Mouse (Mus musculus) CH12.LX (cell line): ENCODE measurements at regions not wholly inside any gene's neighbourhood (a gene's known extent, or its start where the extent isn't known, plus 50 kb on each side); places are given as distances from the start of the nearest gene placed in this dataset.

Source experiments
- DNase-seq: peaks from one replicate; pipeline ENCODE4 v3.0.0-alpha.2; 2013; ENCODE audit errors: extremely low read depth
- H3K27ac ChIP-seq: 2 replicates; pipeline ENCODE4 v1.5.1; 2012; ENCODE audit warnings: low read depth, mild to moderate bottlenecking, control low read depth, moderate library complexity; ENCODE audit not compliant: insufficient read depth
- H3K27me3 ChIP-seq: replicated peaks from 2 replicates; pipeline ENCODE3; 2012; ENCODE audit warnings: inconsistent platforms
- H3K36me3 ChIP-seq, 2 experiments: replicated peaks in 1 of 2; 2 replicates each; pipeline versions ENCODE3 to v1.6.1; 2012; ENCODE audit warnings: inconsistent platforms in 1 of 2, low read length in 1 of 2, mild to moderate bottlenecking in 1 of 2, mixed read lengths in 1 of 2, moderate library complexity in 1 of 2; ENCODE audit not compliant: control insufficient read depth in 1 of 2, insufficient read depth in 1 of 2
- H3K4me1 ChIP-seq, 2 experiments: 2 replicates each; pipeline ENCODE4 v1.6.1; 2012; ENCODE audit warnings: inconsistent platforms in 1 of 2, moderate library complexity in 1 of 2; ENCODE audit not compliant: insufficient read depth in 2 of 2, control insufficient read depth in 1 of 2
- H3K4me2 ChIP-seq: 2 replicates; pipeline ENCODE4 v1.6.1; 2012; ENCODE audit warnings: low read depth, mild to moderate bottlenecking, control low read depth; ENCODE audit not compliant: poor library complexity, insufficient read depth, severe bottlenecking
- H3K4me3 ChIP-seq, 3 experiments: fragments of 150-350 bp in 1 of 3; sonication (generic) in 1 of 3; replicated peaks in 1 of 3; 2 replicates each; pipeline versions ENCODE3 to v1.5.1; 2011 to 2012; ENCODE audit warnings: low read depth in 2 of 3, low read length in 2 of 3, mild to moderate bottlenecking in 2 of 3, moderate library complexity in 2 of 3, control low read depth in 1 of 3, improper control_type of control experiment in 1 of 3, inconsistent platforms in 1 of 3, mixed read lengths in 1 of 3; ENCODE audit not compliant: poor library complexity in 1 of 3
- H3K79me2 ChIP-seq: replicated peaks from 2 replicates; pipeline ENCODE4 v1.6.1; 2012; ENCODE audit warnings: mild to moderate bottlenecking, moderate library complexity; ENCODE audit not compliant: control insufficient read depth, poor library complexity, insufficient read depth, severe bottlenecking; ENCODE audit errors: extremely low read depth
- H3K9ac ChIP-seq: 2 replicates; pipeline ENCODE4 v1.6.1; 2012; ENCODE audit warnings: low read depth, mild to moderate bottlenecking, control low read depth, moderate library complexity; ENCODE audit not compliant: insufficient read depth
- H3K9me3 ChIP-seq: replicated peaks from 2 replicates; pipeline ENCODE3; 2012; ENCODE audit warnings: low read length, inconsistent platforms, mixed read lengths
- BHLHE40 ChIP-seq: IDR thresholded peaks from 2 replicates; pipeline ENCODE4 v1.6.1; 2011; ENCODE audit warnings: mild to moderate bottlenecking, low read depth, low read length, improper control_type of control experiment
- CHD2 ChIP-seq: IDR thresholded peaks from 2 replicates; pipeline ENCODE4 v1.6.1; 2011; ENCODE audit warnings: low read length, improper control_type of control experiment
- ETS1 ChIP-seq: conservative IDR thresholded peaks from 2 replicates; pipeline ENCODE4 v1.6.1; 2012; ENCODE audit warnings: low read depth, mild to moderate bottlenecking, inconsistent platforms, low read length, improper control_type of control experiment, moderate library complexity
- HCFC1 ChIP-seq: IDR thresholded peaks from 2 replicates; pipeline ENCODE4 v1.6.1; 2012; ENCODE audit warnings: low read depth, mild to moderate bottlenecking, inconsistent platforms, low read length, improper control_type of control experiment
- IRF4 ChIP-seq: IDR thresholded peaks from 2 replicates; pipeline ENCODE4 v1.6.1; 2014; ENCODE audit warnings: low read depth, mild to moderate bottlenecking, inconsistent platforms, low read length, improper control_type of control experiment
- JUND ChIP-seq: conservative IDR thresholded peaks from 2 replicates; pipeline ENCODE4 v1.6.1; 2011; ENCODE audit warnings: low read depth, low read length, improper control_type of control experiment
- KAT2A ChIP-seq: IDR thresholded peaks from 2 replicates; pipeline ENCODE4 v1.6.1; 2012; ENCODE audit warnings: low read length, improper control_type of control experiment, inconsistent platforms; ENCODE audit not compliant: insufficient replicate concordance
- MAX ChIP-seq: IDR thresholded peaks from 2 replicates; pipeline ENCODE4 v1.6.1; 2011; ENCODE audit warnings: low read length, improper control_type of control experiment
- MEF2A ChIP-seq: IDR thresholded peaks from 2 replicates; pipeline ENCODE4 v1.6.1; 2014; ENCODE audit warnings: low read depth, mild to moderate bottlenecking, inconsistent platforms, low read length, improper control_type of control experiment, borderline replicate concordance
- MXI1 ChIP-seq: IDR thresholded peaks from 2 replicates; pipeline ENCODE4 v1.6.1; 2011; ENCODE audit warnings: mild to moderate bottlenecking, low read depth, low read length, improper control_type of control experiment
- MYC ChIP-seq: IDR thresholded peaks from 2 replicates; pipeline ENCODE4 v1.6.1; 2011; ENCODE audit warnings: low read depth, mild to moderate bottlenecking, improper control_type of control experiment, low read length
- NRF1 ChIP-seq: IDR thresholded peaks from 2 replicates; pipeline ENCODE4 v1.6.1; 2014; ENCODE audit warnings: low read depth, mild to moderate bottlenecking, inconsistent platforms, low read length, improper control_type of control experiment, moderate library complexity
- POLR2A ChIP-seq: IDR thresholded peaks from 2 replicates; pipeline ENCODE4 v1.6.1; 2011; ENCODE audit warnings: low read depth, mild to moderate bottlenecking, improper control_type of control experiment, low read length
- TBP ChIP-seq: conservative IDR thresholded peaks from 2 replicates; pipeline ENCODE4 v1.6.1; 2011; ENCODE audit warnings: low read depth, low read length, improper control_type of control experiment
- TCF12 ChIP-seq: IDR thresholded peaks from 2 replicates; pipeline ENCODE4 v1.6.1; 2014; ENCODE audit warnings: low read depth, mild to moderate bottlenecking, inconsistent platforms, low read length, improper control_type of control experiment
- USF2 ChIP-seq: conservative IDR thresholded peaks from 2 replicates; pipeline ENCODE4 v1.6.1; 2011; ENCODE audit warnings: low read depth, low read length, improper control_type of control experiment
- ZKSCAN1 ChIP-seq: IDR thresholded peaks from 2 replicates; pipeline ENCODE4 v1.6.1; 2012; ENCODE audit warnings: low read depth, inconsistent platforms, low read length, improper control_type of control experiment, borderline replicate concordance
- ZMIZ1 ChIP-seq: IDR thresholded peaks from 2 replicates; pipeline ENCODE4 v1.6.1; 2012; ENCODE audit warnings: low read depth, mild to moderate bottlenecking, inconsistent platforms, low read length, improper control_type of control experiment
- dilution Hi-C: fragments of 300-500 bp; cut with MboI; formaldehyde crosslinking; loops from 2 replicates; pipeline ENCODE4 v1.14.3; 2020; ENCODE audit warnings: low sequenced_read_pairs; ENCODE audit not compliant: extremely low pct_unique_long_range_greater_than_20kb, extremely low pct_ligation_motif_present
- in situ Hi-C: fragments of 300-500 bp; cut with MboI; formaldehyde crosslinking; loops from 3 replicates; pipeline ENCODE4 v1.14.3; 2019; ENCODE audit warnings: low sequenced_read_pairs, low pct_ligation_motif_present, low pct_unique_long_range_greater_than_20kb, mixed read lengths

GRCm38 (mm10) chr13:5248671-5249391 is 612.5 kb upstream of the Klf6 start:
- dilution Hi-C loops (no loop called here), in situ Hi-C loops (no loop called here)
- Histone ChIP-seq H3K27ac (no peak overlapping the region), H3K27me3 (no peaks in the 10 kb centered on the region), H3K4me3 (no peak overlapping the region), H3K4me1 (no peaks in the 10 kb centered on the region), H3K9ac (no peak overlapping the region)
- no peak for DNase-seq
- TF ChIP-seq ETS1 (no peak), CHD2 (no peak), TBP (no peak), IRF4 (no peak), HCFC1 (no peak), NRF1 (no peak), MAX (no peak), ZKSCAN1 (no peak), MXI1 (no peak), MEF2A (no peak), USF2 (no peak), MYC (no peak), KAT2A (no peak), ZMIZ1 (no peak), POLR2A (no peak)
- TF ChIP-seq, all 38 proteins: peak for 0
- Histone ChIP-seq H3K36me3 (no peaks in the 10 kb centered on the region), H3K79me2 (no peaks in the 10 kb centered on the region), H3K4me2 (no peak overlapping the region), H3K9me3 (no peaks in the 10 kb centered on the region)

GRCm38 (mm10) chr13:5257891-5258660 is 603.2 kb upstream of the Klf6 start:
- in situ Hi-C loops (no loop called here), dilution Hi-C loops (no loop called here)
- H3K4me2 ChIP-seq = peak overlapping the region; percentile 50
- no peaks in the 10 kb centered on the region for H3K79me2 ChIP-seq
- no peak overlapping the region for H3K27ac ChIP-seq
- H3K9ac ChIP-seq = no peak overlapping the region
- no peak for DNase-seq
- no peaks in the 10 kb centered on the region for H3K27me3 ChIP-seq
- H3K9me3 ChIP-seq = no peaks in the 10 kb centered on the region
- H3K36me3 ChIP-seq = no peaks in the 10 kb centered on the region
- no peak overlapping the region for H3K4me3 ChIP-seq
- TF ChIP-seq CHD2 (no peak), BHLHE40 (no peak), TCF12 (no peak), JUND (no peak)
- H3K4me1 ChIP-seq = peaks cover 0 to 2% of the 10 kb centered on the region in 2 experiments; a peak in 1 of 4 replicates
